8 mouse cellular contexts compared by ENCODE assay signal in genomic region chr4:130520482-130520851, GRCm38 (mm10). TPM values are rescaled to one million over a fixed set of nuclear protein-coding genes. Genes with fewer than 3 reads are reported as not detected.
A peak's percentile ranks its signal among the peaks of the same experiment; 100 is the strongest.
DNase-seq lines count a peak whose midpoint lies in the region; ATAC-seq and TF ChIP-seq lines count a peak whose summit lies in the region.

No protein-coding gene starts in this region.

- peak overlapping the region; percentile 28; the same call in 1 of the 2 replicates for H3K9ac ChIP-seq in kidney, embryonic 16.5 days (replicated peaks; ENCODE audit: low read length)
- peak overlapping the region; percentile 87; the same call in 1 of the 2 replicates for H3K9ac ChIP-seq in hindbrain, postnatal 0 days (replicated peaks; ENCODE audit: low read length)
- H3K9ac ChIP-seq in midbrain, postnatal 0 days (replicated peaks; ENCODE audit: low read length, poor library complexity, severe bottlenecking) = peak overlapping the region; percentile 74

- ATAC-seq in kidney, embryonic 16.5 days (ENCODE audit: low FRiP score, low TSS enrichment) = no peak; the same call in 1 of the 2 replicates
- no peak; the same call in 1 of the 2 replicates for ATAC-seq in hindbrain, postnatal 0 days
- no peak for ATAC-seq in midbrain, postnatal 0 days (ENCODE audit: low FRiP score)

- WGBS in kidney, embryonic 16.5 days = under 1% methylated on average over 9 of the region's 9 CpGs
- under 1% methylated on average over 9 of the region's 9 CpGs for WGBS in hindbrain, postnatal 0 days
- WGBS in midbrain, postnatal 0 days = 2% methylated on average over 9 of the region's 9 CpGs

- no peak for TF ChIP-seq CTCF in cortical plate, adult 2 months (IDR thresholded peaks at IDR 0.05; ENCODE audit: extremely low read depth, insufficient read depth, low read length)
- 0 out of 2 replicates have a peak, but pooled peaks have one; percentile 4 for TF ChIP-seq CTCF in hindbrain, postnatal 0 days (IDR thresholded peaks at IDR 0.05; ENCODE audit: low read depth)
- no peak for TF ChIP-seq CTCF in midbrain, postnatal 0 days (IDR thresholded peaks at IDR 0.05)

- no peaks in the 10 kb centered on the region; the same call in 1 of the 2 replicates for H3K9me3 ChIP-seq in kidney, embryonic 16.5 days (ENCODE audit: low read length)
- no peaks in the 10 kb centered on the region for H3K9me3 ChIP-seq in hindbrain, postnatal 0 days (ENCODE audit: low read length)
- H3K9me3 ChIP-seq in midbrain, postnatal 0 days (ENCODE audit: low read length) = no peaks in the 10 kb centered on the region

- H3K4me2 ChIP-seq in kidney, embryonic 16.5 days (replicated peaks; ENCODE audit: low read depth, low read length) = peak overlapping the region; percentile 66
- peak overlapping the region; percentile 87 for H3K4me2 ChIP-seq in hindbrain, postnatal 0 days (ENCODE audit: low read depth, low read length)
- H3K4me2 ChIP-seq in midbrain, postnatal 0 days (ENCODE audit: low read depth, low read length, poor library complexity, severe bottlenecking) = peak overlapping the region; percentile 51

- H3K36me3 ChIP-seq in kidney, embryonic 16.5 days (ENCODE audit: insufficient read depth, low read length) = no peaks in the 10 kb centered on the region
- no peaks in the 10 kb centered on the region for H3K36me3 ChIP-seq in hindbrain, postnatal 0 days (ENCODE audit: insufficient read depth, low read length)
- H3K36me3 ChIP-seq in midbrain, postnatal 0 days (ENCODE audit: insufficient read depth, low read length) = no peaks in the 10 kb centered on the region

- DNase-seq in kidney, postnatal 14 days = no peak
- DNase-seq in hindbrain, postnatal 0 days (ENCODE audit: low spot score) = no peak
- no peak for DNase-seq in midbrain, postnatal 0 days (ENCODE audit: low spot score)
- DNase-seq in spleen, postnatal 36 days (ENCODE audit: low spot score in 2 of 2) = no peak
- no peak for DNase-seq in retina, postnatal 1 day
- no peak for DNase-seq in ovary, adult 18-20 months (ENCODE audit: low spot score)

- H3K27me3 ChIP-seq in kidney, embryonic 16.5 days (ENCODE audit: insufficient read depth, low read length) = no peaks in the 10 kb centered on the region
- H3K27me3 ChIP-seq in hindbrain, postnatal 0 days (ENCODE audit: insufficient read depth, low read length) = no peaks in the 10 kb centered on the region
- H3K27me3 ChIP-seq in midbrain, postnatal 0 days (ENCODE audit: insufficient read depth, low read length) = no peaks in the 10 kb centered on the region

- peaks cover 10% of the 10 kb centered on the region; the same call in 1 of the 2 replicates for H3K4me1 ChIP-seq in kidney, embryonic 16.5 days (ENCODE audit: insufficient read depth, low read length)
- H3K4me1 ChIP-seq in cortical plate, adult 2 months (ENCODE audit: control insufficient read depth, insufficient read depth, low read length) = no peaks in the 10 kb centered on the region
- peaks cover 10% of the 10 kb centered on the region; the same call in 1 of the 2 replicates for H3K4me1 ChIP-seq in hindbrain, postnatal 0 days (ENCODE audit: insufficient read depth, low read length)
- H3K4me1 ChIP-seq in midbrain, postnatal 0 days (ENCODE audit: insufficient read depth, low read length) = no peaks in the 10 kb centered on the region

- H3K27ac ChIP-seq in kidney, embryonic 16.5 days (ENCODE audit: low read length) = peak overlapping the region; percentile 25; the same call in 1 of the 2 replicates
- no peak overlapping the region for H3K27ac ChIP-seq in cortical plate, adult 2 months (ENCODE audit: insufficient read depth, low read length)
- peak overlapping the region; percentile 92 for H3K27ac ChIP-seq in hindbrain, postnatal 0 days
- H3K27ac ChIP-seq in midbrain, postnatal 0 days (ENCODE audit: low read depth, low read length) = peak overlapping the region; percentile 73

- TF ChIP-seq POLR2A in cortical plate, adult 2 months (IDR thresholded peaks at IDR 0.05; ENCODE audit: extremely low read depth, insufficient read depth, low read length) = no peak

- H3K4me3 ChIP-seq in kidney, embryonic 16.5 days (ENCODE audit: low read length) = peak overlapping the region; percentile 55
- H3K4me3 ChIP-seq in cortical plate, adult 2 months (ENCODE audit: insufficient read depth, low read length) = peak overlapping the region; percentile 43
- H3K4me3 ChIP-seq in hindbrain, postnatal 0 days (ENCODE audit: low read length) = peak overlapping the region; percentile 64
- peak overlapping the region; percentile 45 for H3K4me3 ChIP-seq in midbrain, postnatal 0 days (ENCODE audit: low read depth, low read length)

RNA-seq across cellular contexts. Expression of gene Nkain1, which starts 53.5 kb away (rescaled TPM):
- polyA plus RNA-seq in kidney, embryonic 16.5 days (2015; fragmentation: Nextera tagmentation; extraction: Ambion mirVana) = 1.0 and 1.1 TPM in 2 replicates
- 40.5 and 42.0 TPM in 2 replicates for polyA plus RNA-seq in cortical plate, adult 2 months (2012; rRNA removed)
- total RNA-seq in hindbrain, postnatal 0 days (2014; rRNA removed) = 313 and 323 TPM in 2 replicates
- 10.1 and 10.2 TPM in 2 replicates for polyA plus RNA-seq in hindbrain, postnatal 0 days (2015; fragmentation: Nextera tagmentation; extraction: Ambion mirVana)
- total RNA-seq in midbrain, postnatal 0 days (2014; rRNA removed) = 245 and 267 TPM in 2 replicates
- 8.2 and 10.2 TPM in 2 replicates for polyA plus RNA-seq in midbrain, postnatal 0 days (2015; fragmentation: Nextera tagmentation; extraction: Ambion mirVana)

Comparison
In these comparisons a context has a peak if more than half of its experiments do, and no peak if none do; other contexts are left out.
1. H3K9ac ChIP-seq: peak in every context shown above with its lines; median percentile 87 in hindbrain, postnatal 0 days; 74 in midbrain, postnatal 0 days; 28 in kidney, embryonic 16.5 days.